Mouse (Mus musculus) midbrain, embryonic 14.5 days (tissue): ENCODE results near the gene Lrrc73. TPM values are rescaled to one million over a fixed set of nuclear protein-coding genes. Genes with fewer than 3 reads are reported as not detected.

ENCODE experiments used
- ATAC-seq: fragments of 200-750 bp; cut with Nextera tagmentation; 2 replicates; pipeline ENCODE4 v1.8.0; 2017; ENCODE audit warnings: moderate number of reproducible peaks, moderate library complexity; ENCODE audit not compliant: low FRiP score, low TSS enrichment
- DNase-seq: peaks from one replicate; pipeline ENCODE4 v3.0.0-alpha.2; 2015
- H3K27ac ChIP-seq: fragments of 300-500 bp; sonication (generic); replicated peaks from 2 replicates; pipeline ENCODE4 v1.5.1; 2014; ENCODE audit warnings: mild to moderate bottlenecking, low read depth, low read length, moderate library complexity
- H3K27me3 ChIP-seq: fragments of 300-500 bp; sonication (generic); 2 replicates; pipeline ENCODE4 v1.6.1; 2014; ENCODE audit warnings: low read length, control low read depth, mixed read lengths; ENCODE audit not compliant: control insufficient read depth, insufficient read depth
- H3K36me3 ChIP-seq: fragments of 300-500 bp; sonication (generic); 2 replicates; pipeline ENCODE4 v1.6.1; 2014; ENCODE audit warnings: low read length, control low read depth; ENCODE audit not compliant: control insufficient read depth, insufficient read depth
- H3K4me1 ChIP-seq: fragments of 300-500 bp; sonication (generic); 2 replicates; pipeline ENCODE4 v1.6.1; 2014; ENCODE audit warnings: mild to moderate bottlenecking, antibody characterized with exemption, low read length, control low read depth; ENCODE audit not compliant: control insufficient read depth, insufficient read depth
- H3K4me2 ChIP-seq: fragments of 300-500 bp; sonication (generic); 2 replicates; pipeline ENCODE4 v1.6.1; 2014; ENCODE audit warnings: mild to moderate bottlenecking, low read length, moderate library complexity
- H3K4me3 ChIP-seq: fragments of 300-500 bp; sonication (generic); replicated peaks from 2 replicates; pipeline ENCODE4 v1.5.1; 2014; ENCODE audit warnings: low read depth, low read length
- H3K9ac ChIP-seq: fragments of 300-500 bp; sonication (generic); replicated peaks from 2 replicates; pipeline ENCODE4 v1.6.1; 2014; ENCODE audit warnings: mild to moderate bottlenecking, low read length, moderate library complexity
- H3K9me3 ChIP-seq: fragments of 300-500 bp; sonication (generic); 2 replicates; pipeline ENCODE4 v1.6.1; 2016; ENCODE audit warnings: low read length, control low read depth, mixed read lengths; ENCODE audit not compliant: control insufficient read depth
- WGBS: fragments of 180-500 bp; shearing (Covaris S2); extraction: QIAGEN DNeasy Blood & Tissue Kit; methylation state at CpG from one replicate; pipeline ENCODE4 v1.1.7; 2014; 5-methylcytosine and 5-hydroxymethylcytosine counted together
- polyA plus RNA-seq: library from polyadenylated mRNA; unstranded; fragments of >200 nt; fragmentation: Nextera tagmentation; extraction: Ambion mirVana; gene quantifications from 2 replicates; pipeline ENCODE4 v1.2.1, GENCODE M21; 2014

Lrrc73 gene
- polyA plus RNA-seq, 1 experiment from 2014 or later, result 12.0 TPM

DNA sequence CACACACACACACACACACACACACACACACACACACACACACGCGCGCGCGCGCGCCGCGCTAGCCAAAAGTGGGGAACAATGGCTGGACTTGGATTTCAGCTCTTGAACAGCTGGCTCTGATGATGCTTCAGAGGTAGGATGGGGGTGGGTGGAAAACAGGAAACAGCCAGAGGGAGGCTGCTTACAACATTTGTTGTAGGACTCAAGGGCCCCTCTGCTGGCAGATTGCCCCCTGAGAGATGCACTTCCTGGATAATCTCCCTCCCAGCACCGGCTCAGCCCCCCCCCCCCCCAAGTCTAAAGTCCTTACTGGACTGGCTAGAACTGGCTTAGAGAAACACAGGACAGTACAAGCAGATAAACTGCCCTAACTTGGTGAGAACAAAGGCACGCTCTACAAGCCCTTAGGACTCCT is 34.4 kb downstream of the Lrrc73 start:
- no peaks in the 10 kb centered on the region for H3K9me3 ChIP-seq
- no peaks in the 10 kb centered on the region for H3K27me3 ChIP-seq
- DNase-seq, result peak; percentile 16
- H3K36me3 ChIP-seq, result no peaks in the 10 kb centered on the region
- no peak for ATAC-seq
- H3K4me2 ChIP-seq, result no peak overlapping the region
- 0 out of 2 replicates have a peak, but pooled peaks cover 3% of the 10 kb centered on the region for H3K4me1 ChIP-seq
- no peak overlapping the region for H3K4me3 ChIP-seq
- H3K27ac ChIP-seq, result no peak overlapping the region
- H3K9ac ChIP-seq, result no peak overlapping the region
- 79% methylated on average over 11 of the region's 11 CpGs for WGBS

DNA sequence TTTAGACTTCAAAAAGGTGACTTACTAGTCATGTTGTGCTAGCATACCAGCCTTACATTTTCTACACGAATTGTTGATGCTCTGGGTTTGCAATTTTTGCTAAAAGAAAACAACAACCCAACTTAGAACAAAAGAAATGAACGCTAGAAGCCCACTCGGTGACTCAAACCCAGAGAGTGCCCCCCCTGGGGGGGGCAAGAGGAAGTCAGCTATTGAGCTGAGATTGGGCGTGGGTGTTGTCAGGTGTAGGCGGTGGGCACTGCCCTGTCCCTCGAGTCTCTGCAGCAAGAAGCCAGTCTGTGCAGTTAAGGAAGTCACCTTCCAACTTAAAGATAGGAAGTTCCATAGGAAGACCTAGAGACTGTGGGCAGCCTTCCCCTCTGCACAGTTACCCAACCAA is 43.3 kb downstream of the Lrrc73 start:
- no peaks in the 10 kb centered on the region for H3K9me3 ChIP-seq
- DNase-seq (no peak), ATAC-seq (no peak)
- H3K36me3 ChIP-seq, result no peaks in the 10 kb centered on the region
- no peaks in the 10 kb centered on the region; the same call in 1 of the 2 replicates for H3K4me1 ChIP-seq
- H3K27me3 ChIP-seq, result peaks cover 36% of the 10 kb centered on the region
- 44% methylated on average over 6 of the region's 6 CpGs for WGBS
- peak overlapping the region; percentile 78 for H3K4me3 ChIP-seq
- H3K27ac ChIP-seq, result no peak overlapping the region
- no peak overlapping the region for H3K9ac ChIP-seq
- peak overlapping the region; percentile 92 for H3K4me2 ChIP-seq

DNA sequence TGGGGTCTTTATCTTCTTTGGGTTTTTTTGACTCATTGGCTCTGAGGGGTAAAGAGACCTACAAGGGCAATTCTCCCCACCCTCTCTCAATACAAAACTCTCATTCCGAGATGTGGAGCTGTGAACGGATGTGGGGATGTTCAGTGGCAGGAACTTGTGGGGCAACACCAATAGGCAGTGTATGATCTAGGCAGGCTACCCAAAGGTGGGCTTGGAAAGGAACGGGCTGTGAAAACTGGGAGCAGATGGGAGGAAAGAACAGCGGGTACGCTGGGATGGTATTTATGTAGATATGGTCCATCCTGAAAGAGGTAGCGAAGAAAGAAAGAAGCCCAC is 43.7 kb downstream of the Lrrc73 start:
- Histone ChIP-seq H3K9me3 (no peaks in the 10 kb centered on the region), H3K9ac (peak overlapping the region; percentile 80; the same call in 1 of the 2 replicates), H3K4me2 (peak overlapping the region; percentile 92), H3K4me1 (no peaks in the 10 kb centered on the region; the same call in 1 of the 2 replicates), H3K36me3 (no peaks in the 10 kb centered on the region; the same call in 1 of the 2 replicates), H3K27ac (peak overlapping the region; percentile 79), H3K4me3 (peak overlapping the region; percentile 78), H3K27me3 (peaks cover 36% of the 10 kb centered on the region)
- ATAC-seq, result no peak
- WGBS, result 10% methylated on average over 6 of the region's 6 CpGs
- DNase-seq, result no peak

DNA sequence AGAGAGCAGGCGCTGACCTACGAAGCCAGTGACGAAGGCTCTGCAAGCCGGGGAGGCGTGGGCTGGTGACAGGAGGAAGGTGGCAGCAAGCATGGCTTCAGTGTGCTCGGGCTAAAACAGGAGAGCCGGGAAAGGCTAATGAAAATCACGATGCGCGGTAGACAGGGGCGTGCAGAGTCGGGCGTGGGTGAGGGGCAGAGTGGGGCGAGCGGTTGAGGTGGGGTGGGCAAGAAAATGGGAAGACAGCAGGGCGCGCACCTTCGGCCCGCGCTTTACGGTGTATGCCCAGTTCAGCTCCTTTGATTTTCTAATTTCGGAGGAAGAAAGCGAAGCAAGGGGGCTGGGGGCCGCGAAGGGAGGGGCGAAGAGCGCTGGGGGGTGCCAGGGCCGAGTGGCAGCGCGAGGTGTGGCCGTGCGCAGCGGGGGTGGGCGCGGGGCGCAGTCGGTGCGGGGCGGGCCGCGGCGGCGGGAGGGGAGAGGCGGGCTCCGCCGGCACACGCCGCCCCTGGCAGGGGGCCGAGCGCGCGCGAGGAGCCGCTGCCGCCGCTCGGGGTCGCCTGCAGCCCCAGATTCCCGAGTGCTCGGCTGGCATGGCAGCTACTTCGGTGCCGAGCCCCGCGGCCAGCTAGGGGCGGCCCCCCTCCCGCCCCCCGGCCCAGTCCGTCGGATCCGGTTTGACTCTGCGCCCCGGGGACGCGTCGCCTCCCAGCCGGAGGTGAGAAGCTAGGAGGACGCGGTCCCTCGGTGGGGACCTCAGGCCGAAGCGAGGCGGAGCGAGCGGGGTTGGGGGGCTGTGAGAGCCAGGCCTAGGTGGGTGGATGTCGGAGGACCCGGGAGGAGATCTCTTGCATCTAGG is 44.3 kb downstream of the Lrrc73 start, which contains the start of gene Dlk2:
TSS of gene Dlk2 (plus strand) at position 58 of the 856 bp plus-strand sequence.
- Histone ChIP-seq H3K4me3 (peak within 1 kb of the TSS; percentile 78), H3K4me1 (no peaks in the 10 kb centered on the region; the same call in 1 of the 2 replicates), H3K9ac (peak within 1 kb of the TSS; percentile 80), H3K36me3 (peaks cover 5% of the 10 kb centered on the region), H3K4me2 (peak within 1 kb of the TSS; percentile 92), H3K27ac (peak within 1 kb of the TSS; percentile 79), H3K9me3 (no peaks in the 10 kb centered on the region), H3K27me3 (peaks cover 36% of the 10 kb centered on the region)
- WGBS, result under 1% methylated on average over 76 of the region's 86 CpGs
- ATAC-seq (peak; percentile 69), DNase-seq (peak; percentile 78)

DNA sequence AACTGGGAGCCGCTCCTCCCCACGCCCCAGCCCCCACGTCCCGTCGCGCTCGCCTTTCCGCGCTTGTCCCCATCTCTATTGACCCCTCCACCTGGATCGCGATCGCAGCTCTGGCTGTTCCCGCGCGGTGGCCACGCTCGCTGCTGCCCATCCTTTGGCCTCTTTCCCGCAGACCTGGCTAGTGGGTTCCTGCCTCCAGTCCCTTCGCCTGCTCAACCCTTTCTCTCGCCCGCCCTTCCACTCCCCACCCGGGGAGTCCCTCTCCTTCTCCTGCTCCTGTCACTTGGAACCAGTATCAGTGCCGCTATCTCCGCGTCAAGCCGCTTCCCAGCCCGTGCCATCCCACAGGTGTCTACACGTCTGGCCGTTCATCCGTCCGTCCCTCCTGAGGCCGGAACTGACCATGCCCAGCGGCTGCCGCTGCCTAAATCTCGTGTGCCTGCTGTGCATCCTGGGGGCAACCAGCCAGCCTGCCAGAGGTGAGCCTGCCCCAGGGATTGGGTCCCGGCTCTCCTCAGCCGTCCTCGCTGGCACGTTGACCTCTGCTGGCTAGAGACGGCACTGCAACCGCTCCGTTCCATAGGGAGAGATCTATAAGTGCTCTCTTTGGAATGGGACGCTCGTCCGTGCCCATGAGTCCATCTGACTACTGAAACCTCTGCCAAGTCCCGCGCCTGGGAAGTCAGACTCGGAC is 45.0 kb downstream of the Lrrc73 start:
- under 1% methylated on average over 45 of the region's 48 CpGs for WGBS
- Histone ChIP-seq H3K36me3 (peaks cover 8% of the 10 kb centered on the region), H3K9ac (peak overlapping the region; percentile 80), H3K4me2 (peak overlapping the region; percentile 92), H3K27ac (peak overlapping the region; percentile 79), H3K4me3 (peak overlapping the region; percentile 78), H3K27me3 (peaks cover 36% of the 10 kb centered on the region), H3K4me1 (no peaks in the 10 kb centered on the region; the same call in 1 of the 2 replicates), H3K9me3 (no peaks in the 10 kb centered on the region)
- ATAC-seq (peak; percentile 82), DNase-seq (peak; percentile 92)

DNA sequence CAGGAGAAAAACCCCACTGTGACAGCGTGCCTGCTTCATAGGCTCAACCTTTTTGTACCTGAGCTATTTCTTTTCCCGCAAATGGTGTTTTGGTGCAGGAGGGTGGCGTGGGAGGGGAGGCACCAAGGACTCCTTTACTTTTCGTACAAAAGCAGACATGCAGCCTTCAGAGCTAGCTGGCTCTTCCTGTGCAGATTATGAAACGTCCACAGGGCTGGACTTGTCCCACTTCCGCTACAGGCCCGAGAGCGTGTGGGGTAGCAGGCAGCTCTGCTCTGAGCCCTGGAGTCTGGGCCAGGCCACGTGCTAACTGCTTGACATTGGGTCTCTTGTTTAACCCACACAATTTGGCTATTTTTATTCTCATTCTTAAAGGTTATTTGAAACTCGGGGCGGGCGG is 48.6 kb downstream of the Lrrc73 start:
- Histone ChIP-seq H3K4me3 (no peak overlapping the region), H3K9ac (no peak overlapping the region), H3K9me3 (no peaks in the 10 kb centered on the region), H3K27me3 (peaks cover 14% of the 10 kb centered on the region; the same call in 1 of the 2 replicates), H3K27ac (no peak overlapping the region), H3K4me2 (no peak overlapping the region), H3K4me1 (no peaks in the 10 kb centered on the region; the same call in 1 of the 2 replicates), H3K36me3 (peaks cover 33% of the 10 kb centered on the region)
- DNase-seq, result no peak
- 84% methylated on average over 12 of the region's 12 CpGs for WGBS
- ATAC-seq, result no peak

DNA sequence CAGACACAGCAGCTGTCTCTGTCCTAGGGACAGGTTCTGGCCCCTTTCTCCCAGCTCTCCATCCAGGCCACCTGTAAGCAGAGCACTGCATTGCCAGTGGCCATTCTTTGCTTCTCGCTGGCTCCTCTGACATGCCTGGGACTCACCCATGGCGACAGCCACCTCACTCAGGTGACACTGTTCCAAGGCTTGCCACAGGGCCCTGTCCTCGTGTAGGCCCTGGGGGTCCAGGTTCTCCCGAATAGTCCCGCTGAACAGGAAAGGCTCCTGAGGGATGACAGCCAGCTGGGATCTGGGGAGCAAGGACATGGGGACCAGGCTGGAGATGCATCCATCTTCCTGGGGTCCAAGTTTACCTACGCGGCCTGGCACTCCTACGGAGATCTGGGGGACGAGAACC is 50.9 kb downstream of the Lrrc73 start:
- WGBS, result 89% methylated on average over 9 of the region's 9 CpGs
- H3K4me1 ChIP-seq, result no peaks in the 10 kb centered on the region
- H3K27me3 ChIP-seq, result peaks cover 10% of the 10 kb centered on the region; the same call in 1 of the 2 replicates
- H3K9me3 ChIP-seq, result no peaks in the 10 kb centered on the region
- H3K36me3 ChIP-seq, result peaks cover 33% of the 10 kb centered on the region
- H3K4me3 ChIP-seq, result no peak overlapping the region
- DNase-seq (no peak), ATAC-seq (no peak)
- no peak overlapping the region for H3K27ac ChIP-seq
- H3K9ac ChIP-seq, result no peak overlapping the region
- H3K4me2 ChIP-seq, result no peak overlapping the region
